Mouse (Mus musculus) layer of hippocampus, adult 11-12 months (tissue): Measurements from ENCODE around the gene Lpar4.
A peak's percentile ranks its signal among the peaks of the same experiment; 100 is the strongest.

Experiments
- DNase-seq: peaks from one replicate; pipeline ENCODE4 v3.0.0; 2022; ENCODE audit warnings: low spot score

Lpar4 gene

GRCm38 (mm10) chrX:106920175-106920827 is at the start of gene Lpar4:
Gene Lpar4 (plus strand): TSS chrX:106920625.
- peak; percentile 4 for DNase-seq

- no peak for DNase-seq
Observed at GRCm38 (mm10) chrX:106871426-106871825, 49.0 kb upstream of the Lpar4 start.

- DNase-seq: no peak
Observed at GRCm38 (mm10) chrX:106871894-106872293, 48.5 kb upstream of the Lpar4 start.

GRCm38 (mm10) chrX:106872315-106872714 is 48.1 kb upstream of the Lpar4 start:
- DNase-seq: no peak

DNA sequence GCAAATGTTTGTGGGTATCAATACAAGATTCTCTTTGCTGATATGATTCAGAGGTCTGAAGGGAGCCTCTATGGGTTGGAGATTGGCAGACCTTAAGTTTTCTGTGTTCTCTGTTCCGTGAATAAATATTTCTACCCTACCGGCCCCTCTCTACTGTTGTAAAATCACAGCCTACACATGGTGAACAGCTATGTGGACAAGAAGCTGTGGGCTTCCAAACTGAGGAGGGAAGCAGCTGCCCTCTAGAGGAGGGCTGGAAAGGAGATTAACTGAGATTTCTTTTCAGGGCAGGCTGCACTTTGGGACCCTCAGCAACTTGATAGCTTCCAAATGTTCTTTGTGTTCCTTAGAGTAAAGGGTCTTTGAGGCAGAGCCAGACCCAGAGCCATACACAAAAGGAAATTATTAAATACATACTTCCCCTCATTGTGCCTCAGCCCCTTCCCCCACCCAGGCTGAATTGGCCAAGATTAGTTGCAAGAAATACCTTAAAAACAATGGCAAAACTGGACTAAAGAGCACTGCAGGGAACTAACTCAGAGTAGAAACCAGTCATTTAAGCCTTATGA is 22.6 kb upstream of the Lpar4 start:
- DNase-seq: no peak

- DNase-seq: no peak
Observed at GRCm38 (mm10) chrX:106920828-106921619, 599 bp downstream of the Lpar4 start.

DNA sequence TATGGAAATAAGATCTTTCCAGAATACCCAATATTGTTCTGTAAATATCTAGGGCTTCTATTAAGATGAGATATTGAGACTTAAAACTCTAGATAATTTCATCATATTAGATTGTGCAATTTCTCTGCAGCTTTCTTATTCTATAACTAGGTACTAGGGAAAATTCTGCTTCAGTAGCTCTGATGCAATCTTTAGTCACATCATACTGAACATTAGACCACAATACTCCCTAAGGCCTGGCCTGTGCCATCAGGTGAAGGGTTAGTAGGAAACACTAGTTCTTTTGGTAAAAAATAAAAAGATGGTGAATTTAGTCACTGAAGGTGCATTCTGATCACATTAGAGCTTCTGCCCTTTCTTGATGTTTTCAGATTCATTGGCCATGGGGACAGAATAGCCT is 4.1 kb downstream of the Lpar4 start:
- no peak for DNase-seq

DNA sequence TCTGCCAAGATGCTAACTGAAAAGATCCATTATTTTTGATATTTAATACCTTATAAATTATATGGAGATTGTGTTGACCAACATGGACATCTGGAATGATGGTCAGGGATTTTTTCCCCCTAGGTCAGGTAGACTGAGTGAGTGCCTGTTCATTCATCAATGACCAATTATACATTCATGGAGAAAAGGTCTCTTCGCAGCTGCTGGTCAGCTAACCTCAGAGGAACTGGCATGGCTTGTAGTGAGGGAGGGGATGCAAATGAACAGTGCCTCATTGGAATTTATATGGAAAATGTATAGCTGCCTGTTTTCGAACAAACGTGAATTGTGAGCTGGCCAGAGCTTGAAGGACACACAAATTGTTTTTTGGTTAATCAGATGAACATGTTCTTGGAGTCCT is 18.9 kb downstream of the Lpar4 start:
- DNase-seq: no peak

GRCm38 (mm10) chrX:106950558-106950957 is 30.1 kb downstream of the Lpar4 start:
- no peak for DNase-seq

GRCm38 (mm10) chrX:106951016-106951415 is 30.6 kb downstream of the Lpar4 start:
- DNase-seq: no peak

DNA sequence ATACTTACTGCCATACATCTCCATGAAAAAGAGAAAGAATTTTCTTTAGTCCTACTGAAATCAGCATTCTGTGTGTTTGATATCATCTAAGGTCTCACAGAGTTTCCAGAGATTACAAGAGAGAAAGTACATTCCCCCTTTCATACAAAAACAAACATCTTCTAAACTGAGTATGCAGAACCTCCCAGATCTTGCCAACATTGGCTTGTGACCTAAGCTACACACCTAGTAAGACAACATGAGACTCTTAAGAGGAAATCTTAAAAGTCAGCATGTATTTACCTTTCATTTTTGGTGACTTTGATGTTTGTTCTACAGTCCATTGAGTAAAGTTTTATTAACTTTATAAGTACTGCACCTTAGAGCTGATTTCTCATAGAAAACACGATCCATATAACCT is 33.4 kb downstream of the Lpar4 start:
- DNase-seq: no peak

GRCm38 (mm10) chrX:106962233-106962632 is 41.8 kb downstream of the Lpar4 start:
- no peak for DNase-seq

GRCm38 (mm10) chrX:106964326-106964725 is 43.9 kb downstream of the Lpar4 start:
- no peak for DNase-seq
